Mouse (Mus musculus) heart, adult 8-10 months (tissue): ENCODE measurements around the gene Nos1. TPM values are rescaled to one million over a fixed set of nuclear protein-coding genes. Genes with fewer than 3 reads are reported as not detected.

Source experiments
- DNase-seq: peaks from one replicate; pipeline ENCODE4 v3.0.0; 2022; ENCODE audit warnings: low spot score
- total RNA-seq, 4 experiments: library from RNA; stranded (reverse); gene quantifications; 2 replicates each; pipeline ENCODE4 v1.2.4; 2022

Nos1 gene
- total RNA-seq, 4 experiments from 2014 or later: 0.31 to 0.57 (median 0.48) TPM

GRCm38 (mm10) chr5:117955675-117956420 is 175.0 kb downstream of the Nos1 start:
- DNase-seq: no peak

GRCm38 (mm10) chr5:117964750-117965149 is 183.9 kb downstream of the Nos1 start:
- DNase-seq: no peak

- no peak for DNase-seq
Measured at GRCm38 (mm10) chr5:117966956-117967355, 186.1 kb downstream of the Nos1 start.

- DNase-seq: no peak
Measured at GRCm38 (mm10) chr5:117967659-117968069, 186.8 kb downstream of the Nos1 start.

GRCm38 (mm10) chr5:117969681-117970427 is 189.0 kb downstream of the Nos1 start:
- DNase-seq: no peak

- no peak for DNase-seq
Measured at GRCm38 (mm10) chr5:117976263-117976656, 195.4 kb downstream of the Nos1 start.

DNA sequence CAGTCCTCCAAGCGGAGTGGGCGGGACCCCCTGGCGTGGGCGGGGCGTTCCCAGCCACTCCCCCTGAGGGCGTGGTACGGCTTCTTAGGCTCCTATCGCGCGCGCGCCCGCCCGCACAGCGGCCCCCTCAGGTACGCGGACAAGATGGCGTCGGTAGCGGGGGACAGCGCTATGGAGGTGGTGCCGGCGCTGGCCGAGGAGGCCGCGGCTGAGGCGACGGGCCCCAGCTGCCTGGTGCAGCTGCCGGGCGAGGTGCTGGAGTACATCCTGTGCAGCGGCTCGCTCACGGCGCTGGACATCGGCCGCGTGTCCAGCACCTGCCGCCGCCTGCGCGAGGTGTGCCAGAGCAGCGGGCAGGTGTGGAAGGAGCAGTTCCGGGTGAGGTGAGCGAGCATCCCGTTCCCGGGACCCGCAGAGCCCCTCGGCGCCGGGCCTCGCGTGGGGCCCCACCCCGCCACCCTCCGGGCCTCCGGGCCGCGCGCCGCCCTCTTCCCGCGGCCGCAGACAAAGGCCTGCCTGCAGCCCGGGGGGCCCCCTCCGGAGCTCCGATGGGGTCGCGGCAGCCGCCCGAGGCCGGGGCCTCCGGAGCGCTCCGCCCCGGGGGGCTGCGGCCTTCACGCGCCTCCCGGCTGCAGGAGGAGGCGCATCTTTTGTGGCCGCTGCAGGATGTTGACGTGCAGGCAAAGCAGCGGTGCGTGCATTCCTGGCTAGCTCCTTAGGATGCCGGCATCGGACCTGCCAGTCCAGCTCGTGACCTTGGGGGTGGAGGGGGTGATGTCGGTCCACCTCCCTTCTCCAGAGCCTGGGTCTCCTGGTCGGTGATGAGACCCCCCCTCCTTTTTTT is 196.0 kb downstream of the Nos1 start, which contains the start of gene Fbxo21:
TSS of gene Fbxo21 (plus strand) at position 74 of the 844 bp plus-strand sequence.
- DNase-seq: peak; percentile 95

DNA sequence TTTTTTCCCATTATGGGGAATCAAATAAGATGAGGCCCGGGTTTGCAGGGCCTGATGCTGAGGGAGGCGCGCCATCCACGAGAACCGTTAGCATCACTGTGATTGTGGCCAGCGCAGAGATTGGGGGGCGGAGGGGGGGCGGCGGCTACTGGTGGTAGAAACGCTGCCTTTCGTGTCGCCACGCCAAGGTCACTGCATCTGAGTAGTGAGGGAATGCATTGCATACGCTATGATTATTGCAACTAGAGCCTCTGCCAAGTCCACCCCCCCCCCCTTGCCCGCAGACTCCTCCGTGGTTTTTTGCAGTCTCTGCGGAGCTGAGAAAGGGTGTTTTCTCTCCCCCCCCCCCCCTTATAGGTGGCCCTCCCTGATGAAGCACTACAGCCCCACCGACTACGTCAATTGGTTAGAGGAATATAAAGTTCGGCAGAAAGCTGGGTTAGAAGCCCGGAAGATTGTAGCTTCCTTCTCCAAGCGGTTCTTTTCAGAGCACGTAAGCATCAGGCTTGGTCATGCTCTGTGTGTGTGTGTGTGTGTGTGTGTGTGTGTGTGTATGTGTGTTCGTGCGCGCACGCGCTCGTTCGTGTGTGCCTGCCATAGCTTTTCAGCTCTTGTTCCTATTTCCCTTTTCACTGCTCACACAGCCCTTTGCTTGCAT is 196.8 kb downstream of the Nos1 start:
- DNase-seq: no peak

DNA sequence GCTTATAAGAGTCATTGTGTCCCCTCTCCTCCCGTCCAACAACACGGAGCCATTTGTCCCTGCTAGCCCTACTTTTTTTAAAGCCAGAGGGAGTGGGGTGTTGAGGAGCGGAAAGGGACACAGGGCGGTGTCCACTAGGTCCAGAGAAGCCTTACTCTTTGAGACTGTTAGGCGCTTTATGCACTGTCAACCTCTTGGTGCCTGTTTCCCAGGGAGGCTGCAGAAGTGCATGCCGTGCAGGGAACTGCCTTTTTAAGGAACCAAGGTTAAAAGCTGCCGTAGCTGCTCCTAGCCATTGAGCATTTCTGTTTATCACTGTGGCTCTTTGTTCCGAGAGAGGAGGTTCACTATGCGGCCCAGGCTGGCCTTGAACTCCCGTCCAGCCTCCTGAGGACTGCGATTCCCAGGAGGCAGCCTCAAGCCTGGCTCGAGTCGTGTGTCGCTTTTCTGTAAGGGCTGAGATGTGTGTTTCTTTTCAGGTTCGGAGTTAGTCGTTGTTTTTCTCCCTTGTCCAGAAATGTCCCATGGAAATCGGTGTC is 197.4 kb downstream of the Nos1 start:
- no peak for DNase-seq

DNA sequence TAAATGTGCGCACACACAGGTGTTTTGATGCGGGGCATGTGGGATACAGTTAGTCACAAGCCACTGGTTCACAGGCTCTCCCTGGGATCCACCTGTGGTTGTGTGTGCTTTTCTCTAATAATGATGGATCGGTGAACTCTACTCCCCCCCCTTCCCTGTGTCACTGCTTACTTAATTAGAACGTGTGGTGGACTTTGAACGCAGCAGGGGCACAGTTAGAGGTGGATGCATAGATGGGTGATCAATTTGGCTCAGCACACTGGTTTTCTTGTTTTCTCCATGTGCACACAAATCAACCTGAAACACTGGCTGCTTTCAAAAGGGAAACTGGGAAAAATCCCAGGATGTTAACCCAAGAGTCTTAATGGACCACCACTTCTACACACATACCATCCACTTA is 198.2 kb downstream of the Nos1 start:
- no peak for DNase-seq

DNA sequence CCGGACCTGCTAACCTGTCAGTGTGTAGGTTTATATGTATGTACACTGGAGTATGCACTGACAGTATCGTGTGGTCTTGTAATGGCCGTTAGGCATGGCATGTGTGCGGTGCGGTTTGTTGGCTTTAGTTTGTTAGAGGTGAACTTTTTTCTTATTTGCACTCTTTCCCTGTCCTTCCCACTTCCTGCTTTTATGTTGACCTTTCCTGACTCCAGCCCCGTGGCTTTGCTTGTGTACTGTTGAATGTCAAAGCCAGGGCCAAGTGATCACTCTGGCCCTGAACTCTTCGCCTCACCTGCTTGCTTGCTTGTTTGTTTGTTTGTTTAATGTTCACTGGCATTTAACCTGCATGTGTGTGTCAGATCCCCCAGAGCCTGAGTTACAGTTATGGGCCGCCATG is 200.1 kb downstream of the Nos1 start:
- DNase-seq: no peak

- no peak for DNase-seq
Measured at GRCm38 (mm10) chr5:117981943-117982342, 201.1 kb downstream of the Nos1 start.

DNA sequence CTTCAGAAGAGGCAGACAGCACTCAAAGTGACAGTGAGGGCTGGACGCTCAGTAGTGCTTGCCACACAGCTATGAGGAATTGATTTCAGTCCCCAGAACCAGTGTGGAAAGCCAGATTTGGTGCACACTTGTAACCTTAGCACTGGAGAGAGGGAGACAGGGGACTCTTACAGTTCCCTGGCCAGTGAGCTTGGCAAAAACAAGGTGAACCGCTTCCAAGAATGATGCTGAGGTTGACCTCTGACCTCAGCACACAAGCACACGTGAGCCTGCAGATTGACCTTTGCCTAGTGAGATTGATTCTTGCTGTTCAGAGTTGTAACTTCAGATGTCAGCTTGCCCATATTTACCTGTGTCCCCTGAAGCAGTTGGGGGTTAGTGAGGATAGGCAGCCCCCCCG is 205.5 kb downstream of the Nos1 start:
- DNase-seq: no peak

DNA sequence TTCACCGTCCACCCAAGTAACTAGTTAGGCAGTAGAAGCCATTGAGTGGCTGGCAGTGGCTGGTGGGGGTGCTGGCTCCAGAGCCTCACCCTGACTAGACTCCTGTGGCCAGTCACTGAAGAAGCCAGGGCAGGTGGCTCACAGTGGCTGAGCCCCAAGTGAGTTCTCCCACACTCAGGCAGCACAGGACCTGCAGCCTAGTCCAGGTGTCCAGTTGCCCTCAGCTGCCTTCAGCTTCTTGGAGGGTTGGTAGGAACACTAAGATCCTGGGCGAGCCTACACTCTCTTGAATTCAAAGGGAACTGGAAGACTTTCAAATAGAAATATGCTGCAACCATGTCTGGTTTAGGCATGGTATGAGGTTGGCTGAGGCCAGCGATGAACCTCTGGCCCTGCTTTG is 207.1 kb downstream of the Nos1 start:
- no peak for DNase-seq

GRCm38 (mm10) chr5:117988367-117988766 is 207.5 kb downstream of the Nos1 start:
- no peak for DNase-seq

DNA sequence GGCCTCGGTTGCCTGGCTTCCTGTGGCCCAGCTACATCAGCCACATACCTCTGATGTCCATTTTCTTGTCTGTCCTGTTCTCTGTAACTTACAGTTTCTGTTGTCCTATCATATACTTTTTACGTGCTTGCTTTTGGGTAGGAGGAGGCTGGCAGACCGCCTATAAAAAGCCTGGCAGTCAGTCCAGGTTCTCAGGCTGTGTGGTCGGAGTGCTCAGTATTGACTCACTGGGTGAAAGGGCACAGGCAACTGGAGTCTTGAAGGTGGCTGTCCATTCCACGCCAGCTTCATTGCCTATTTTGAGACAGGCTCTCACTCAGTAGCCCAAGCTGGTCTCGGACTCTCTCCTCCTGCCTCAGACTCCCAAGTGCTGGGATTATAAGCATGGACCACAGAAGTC is 208.9 kb downstream of the Nos1 start:
- DNase-seq: peak; percentile 50

GRCm38 (mm10) chr5:117990957-117991356 is 210.1 kb downstream of the Nos1 start:
- DNase-seq: no peak

DNA sequence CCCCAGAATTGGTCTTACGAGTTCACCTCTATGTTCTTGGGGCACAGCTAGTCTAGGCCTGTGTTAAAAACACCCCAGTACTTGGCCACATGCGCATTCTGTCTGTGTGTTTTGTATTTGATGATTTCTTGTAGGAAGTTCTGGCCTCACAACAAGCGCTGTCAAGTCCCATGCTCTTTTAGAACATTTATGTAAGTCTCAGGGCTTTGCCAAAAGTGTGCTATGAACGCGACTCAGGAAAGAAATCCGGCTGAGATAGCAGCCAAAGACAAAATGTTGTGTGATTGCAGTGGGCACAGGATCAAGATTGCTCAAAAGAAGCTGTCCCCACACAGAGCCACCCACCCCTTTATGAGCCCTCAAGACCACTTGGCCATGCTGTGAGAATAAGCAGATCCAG is 212.7 kb downstream of the Nos1 start:
- DNase-seq: no peak

- DNase-seq: no peak
Measured at GRCm38 (mm10) chr5:117995372-117995901, 214.6 kb downstream of the Nos1 start.

DNA sequence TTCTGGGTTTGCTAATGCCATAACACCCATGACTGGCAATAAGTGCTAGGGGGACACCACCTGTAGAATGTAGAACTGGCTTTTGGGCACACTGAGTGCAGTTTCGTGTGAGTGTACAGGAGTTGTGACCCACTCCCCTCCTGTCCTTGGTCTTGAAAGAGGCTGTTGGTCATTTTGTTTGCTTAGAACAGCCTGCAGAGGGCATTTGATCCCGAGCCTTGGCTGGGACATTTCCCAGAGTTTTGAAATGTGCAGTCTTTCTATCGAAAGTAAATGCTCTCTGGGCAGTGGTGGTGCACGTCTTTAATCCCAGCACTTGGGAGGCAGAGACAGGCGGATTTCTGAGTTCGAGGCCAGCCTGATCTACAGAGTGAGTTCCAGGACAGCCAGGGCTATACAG is 215.1 kb downstream of the Nos1 start:
- no peak for DNase-seq

DNA sequence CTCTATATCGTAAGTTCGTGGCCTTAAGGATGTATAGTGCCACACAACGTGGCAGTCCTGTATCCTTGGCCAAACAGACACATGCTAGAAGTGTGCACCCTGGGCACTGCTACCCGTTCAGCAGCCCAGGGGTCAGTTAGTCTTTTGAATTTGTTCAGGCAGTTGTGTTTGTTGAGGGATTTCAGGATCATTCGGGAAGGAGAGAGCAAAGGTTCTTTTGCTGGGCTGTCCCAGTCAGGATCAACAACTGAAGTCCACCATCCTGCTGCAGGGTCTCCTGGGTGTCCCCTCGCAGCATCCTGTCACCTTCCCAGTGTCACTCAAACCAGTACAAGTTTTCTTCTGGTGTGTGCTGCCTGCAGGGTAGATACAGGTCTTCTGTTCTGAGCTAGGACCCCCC is 215.7 kb downstream of the Nos1 start:
- no peak for DNase-seq
